Mouse (Mus musculus) heart, embryonic 14.5 days (tissue): ENCODE measurements around the gene Qrsl1. TPM values are rescaled to one million over a fixed set of nuclear protein-coding genes. Genes with fewer than 3 reads are reported as not detected.

Experiments
- ATAC-seq: fragments of 200-750 bp; cut with Nextera tagmentation; 2 replicates; pipeline ENCODE4 v1.8.0; 2017; ENCODE audit warnings: low read depth, moderate TSS enrichment; ENCODE audit not compliant: insufficient number of reproducible peaks, insufficient read depth, low FRiP score
- H3K27ac ChIP-seq, 2 experiments: fragments of 200-500 bp in 1 of 2; fragments of 300-500 bp in 1 of 2; sonication (generic) in 1 of 2; replicated peaks in 1 of 2; 2 replicates each; pipeline ENCODE4 v1.5.1; 2012 to 2014; ENCODE audit warnings: low read depth in 2 of 2, low read length in 2 of 2, control low read depth in 1 of 2, mild to moderate bottlenecking in 1 of 2, mixed read lengths in 1 of 2; ENCODE audit not compliant: control insufficient read depth in 1 of 2, insufficient read depth in 1 of 2
- H3K27me3 ChIP-seq: fragments of 300-500 bp; sonication (generic); 2 replicates; pipeline ENCODE4 v1.6.1; 2014; ENCODE audit warnings: mild to moderate bottlenecking, low read length, control low read depth; ENCODE audit not compliant: control insufficient read depth, insufficient read depth
- H3K36me3 ChIP-seq: fragments of 300-500 bp; sonication (generic); 2 replicates; pipeline ENCODE4 v1.6.1; 2014; ENCODE audit warnings: mild to moderate bottlenecking, control low read depth, low read length, mixed read lengths; ENCODE audit not compliant: control insufficient read depth, insufficient read depth
- H3K4me1 ChIP-seq, 2 experiments: fragments of 200-500 bp in 1 of 2; fragments of 300-500 bp in 1 of 2; sonication (generic) in 1 of 2; 2 replicates each; pipeline ENCODE4 v1.6.1; 2012 to 2014; ENCODE audit warnings: low read length in 2 of 2, control low read depth in 1 of 2, mixed read lengths in 1 of 2; ENCODE audit not compliant: control insufficient read depth in 2 of 2, insufficient read depth in 2 of 2
- H3K4me2 ChIP-seq: fragments of 300-500 bp; sonication (generic); 2 replicates; pipeline ENCODE4 v1.6.1; 2014; ENCODE audit warnings: mild to moderate bottlenecking, low read length
- H3K4me3 ChIP-seq, 2 experiments: fragments of 200-500 bp in 1 of 2; fragments of 300-500 bp in 1 of 2; sonication (generic) in 1 of 2; 2 replicates each; pipeline ENCODE4 v1.5.1; 2012 to 2014; ENCODE audit warnings: low read length in 2 of 2, mild to moderate bottlenecking in 2 of 2, control low read depth in 1 of 2, low read depth in 1 of 2, moderate library complexity in 1 of 2; ENCODE audit not compliant: control insufficient read depth in 1 of 2, insufficient read depth in 1 of 2
- H3K9ac ChIP-seq: fragments of 300-500 bp; sonication (generic); 2 replicates; pipeline ENCODE4 v1.6.1; 2014; ENCODE audit warnings: mild to moderate bottlenecking, low read length
- H3K9me3 ChIP-seq: fragments of 300-500 bp; sonication (generic); 2 replicates; pipeline ENCODE4 v1.6.1; 2016; ENCODE audit warnings: low read length, control low read depth; ENCODE audit not compliant: control insufficient read depth
- WGBS: fragments of 180-500 bp; shearing (Covaris S2); extraction: QIAGEN DNeasy Blood & Tissue Kit; methylation state at CpG from one replicate; pipeline ENCODE4 v1.1.7; 2014; 5-methylcytosine and 5-hydroxymethylcytosine counted together
- polyA plus RNA-seq: library from polyadenylated mRNA; unstranded; fragments of >200 nt; fragmentation: Nextera tagmentation; extraction: Ambion mirVana; gene quantifications from 2 replicates; pipeline ENCODE4 v1.2.1, GENCODE M21; 2014

Qrsl1 gene
- polyA plus RNA-seq, 1 experiment from 2014 or later, result 24.5 TPM

DNA sequence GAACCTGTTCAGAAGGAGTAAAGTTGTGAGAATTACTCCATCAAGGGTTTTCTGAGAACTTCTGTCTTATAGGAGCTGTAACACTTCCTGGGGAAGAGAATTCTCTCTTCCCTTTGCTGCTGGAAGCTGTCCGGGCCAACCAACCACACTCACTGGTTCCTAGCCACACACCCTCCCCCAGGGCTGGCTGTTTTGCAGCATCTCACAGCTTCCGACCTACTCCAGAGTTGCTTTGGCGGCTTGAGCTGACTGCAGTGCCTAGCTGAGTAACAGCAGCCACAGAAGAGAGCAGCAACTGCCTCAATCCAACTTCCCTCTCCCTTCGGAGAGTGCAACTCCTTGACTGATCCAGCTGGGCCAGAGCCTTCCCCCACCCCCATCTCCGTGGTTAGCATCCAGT, 68.7 kb downstream of the Qrsl1 start:
- H3K4me1 ChIP-seq, result peaks cover 8 to 10% of the 10 kb centered on the region in 2 experiments
- H3K27me3 ChIP-seq, result no peaks in the 10 kb centered on the region
- no peaks in the 10 kb centered on the region for H3K36me3 ChIP-seq
- H3K9ac ChIP-seq, result no peak overlapping the region
- no peak overlapping the region for H3K4me3 ChIP-seq
- no peak overlapping the region for H3K27ac ChIP-seq
- whole genome bisulfite sequencing, result 32% methylated on average over 5 of the region's 5 CpGs
- no peaks in the 10 kb centered on the region for H3K9me3 ChIP-seq
- no peak for ATAC-seq
- H3K4me2 ChIP-seq, result no peak overlapping the region

DNA sequence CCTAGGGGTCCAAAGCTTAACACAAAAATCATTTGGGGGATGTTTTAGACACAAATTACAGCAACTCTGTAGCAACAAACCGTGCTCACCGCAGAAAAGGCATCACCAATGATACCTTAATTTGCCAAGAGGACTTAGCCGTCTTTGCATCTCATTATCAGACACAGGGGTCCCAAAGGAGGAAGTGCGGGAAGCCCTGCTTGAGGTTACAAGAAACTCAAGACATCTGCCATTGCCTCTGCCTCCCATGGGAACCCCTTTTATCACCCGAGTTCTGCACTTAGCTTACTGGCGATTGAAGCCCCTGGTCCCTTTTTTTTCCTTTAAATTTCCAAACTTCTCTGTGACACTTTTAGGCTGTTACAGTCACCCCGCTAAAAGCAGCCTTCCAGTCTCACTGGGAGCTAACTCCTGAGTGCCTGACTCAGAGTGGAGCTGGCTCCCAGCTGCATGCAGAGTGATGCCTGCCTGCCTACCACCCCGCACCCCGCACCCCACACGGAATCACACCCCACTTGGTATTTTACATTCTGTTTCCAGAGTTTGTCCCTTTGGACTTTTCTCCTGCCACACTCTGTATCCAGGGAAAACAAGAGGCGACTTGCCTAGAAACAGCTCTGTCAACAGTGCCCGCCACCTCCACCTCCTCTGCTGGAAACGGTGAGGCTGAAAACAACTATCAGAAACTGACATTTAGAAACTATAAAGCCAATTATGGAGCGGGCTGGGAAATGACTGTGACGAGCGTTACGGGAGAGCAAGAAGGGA, 71.1 kb downstream of the Qrsl1 start:
- Histone ChIP-seq H3K9me3 (no peaks in the 10 kb centered on the region), H3K4me2 (peak overlapping the region; percentile 35), H3K4me3 (no peak overlapping the region), H3K36me3 (no peaks in the 10 kb centered on the region), H3K9ac (no peak overlapping the region), H3K27me3 (no peaks in the 10 kb centered on the region), H3K27ac (no peak overlapping the region), H3K4me1 (peaks cover 8 to 10% of the 10 kb centered on the region in 2 experiments)
- no peak for ATAC-seq
- WGBS, result 28% methylated on average over 17 of the region's 17 CpGs

DNA sequence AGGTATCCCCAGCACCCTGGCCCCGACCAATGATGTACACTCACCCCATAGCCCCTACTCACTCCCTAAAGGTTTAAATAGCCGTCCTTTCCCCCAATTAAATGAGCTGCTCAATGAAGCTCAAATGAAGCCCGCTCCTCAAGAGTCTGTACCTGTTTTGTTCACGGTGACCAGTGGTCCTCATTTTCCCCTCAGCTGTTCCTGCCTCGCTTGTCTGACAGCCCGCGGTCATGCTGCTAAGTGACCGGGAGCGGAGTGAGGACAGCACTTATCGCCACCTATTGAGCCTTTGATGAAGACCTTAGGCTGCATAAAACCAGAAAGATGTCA, 72.9 kb downstream of the Qrsl1 start:
- WGBS, result 91% methylated on average over 10 of the region's 10 CpGs
- Histone ChIP-seq H3K27ac (no peak overlapping the region), H3K4me1 (peaks cover 8 to 10% of the 10 kb centered on the region in 2 experiments), H3K4me3 (no peak overlapping the region), H3K9ac (no peak overlapping the region), H3K36me3 (no peaks in the 10 kb centered on the region), H3K4me2 (no peak overlapping the region), H3K27me3 (no peaks in the 10 kb centered on the region), H3K9me3 (no peaks in the 10 kb centered on the region)
- no peak for ATAC-seq

- ATAC-seq, result no peak
- Histone ChIP-seq H3K27ac (no peak overlapping the region), H3K4me2 (no peak overlapping the region), H3K9me3 (no peaks in the 10 kb centered on the region), H3K4me3 (no peak overlapping the region), H3K36me3 (no peaks in the 10 kb centered on the region), H3K9ac (no peak overlapping the region), H3K27me3 (no peaks in the 10 kb centered on the region), H3K4me1 (peaks cover 8 to 10% of the 10 kb centered on the region in 2 experiments)
- WGBS, result 92% methylated on average over 10 of the region's 10 CpGs
Measured at GRCm38 (mm10) chr10:43827958-43828685, 73.4 kb downstream of the Qrsl1 start.

GRCm38 (mm10) chr10:43826773-43827621, 74.5 kb downstream of the Qrsl1 start:
- H3K4me1 ChIP-seq, result peaks cover 8 to 10% of the 10 kb centered on the region in 2 experiments
- H3K27ac ChIP-seq, result no peak overlapping the region
- WGBS, result 72% methylated on average over 14 of the region's 14 CpGs
- no peak for ATAC-seq
- H3K9me3 ChIP-seq, result no peaks in the 10 kb centered on the region
- H3K4me3 ChIP-seq, result no peak overlapping the region
- H3K27me3 ChIP-seq, result no peaks in the 10 kb centered on the region
- H3K36me3 ChIP-seq, result no peaks in the 10 kb centered on the region
- H3K4me2 ChIP-seq, result no peak overlapping the region
- H3K9ac ChIP-seq, result no peak overlapping the region

DNA sequence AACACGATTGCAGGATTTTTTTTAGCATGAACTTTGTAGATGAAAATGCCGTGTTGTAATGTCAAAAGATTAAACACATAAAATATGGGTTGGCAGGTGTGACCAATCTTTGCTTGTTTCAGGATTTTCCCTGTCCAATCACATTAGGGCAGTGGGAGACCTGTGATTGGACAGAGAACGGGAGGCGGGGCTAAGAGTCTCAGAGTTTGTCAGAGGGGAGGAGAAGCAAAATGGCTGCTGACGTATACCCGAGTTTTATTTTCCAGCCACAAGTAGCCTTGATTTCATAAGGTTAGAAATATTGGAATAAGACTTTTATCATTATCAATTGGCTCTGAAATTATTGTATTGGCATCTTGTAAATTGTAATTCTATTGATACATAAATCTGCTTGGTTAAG, 75.8 kb downstream of the Qrsl1 start:
- H3K9me3 ChIP-seq, result no peaks in the 10 kb centered on the region
- H3K36me3 ChIP-seq, result no peaks in the 10 kb centered on the region
- no peak overlapping the region for H3K4me3 ChIP-seq
- WGBS, result 90% methylated on average over 6 of the region's 6 CpGs
- peaks cover 0 to 2% of the 10 kb centered on the region in 2 experiments; a peak in 1 of 4 replicates for H3K4me1 ChIP-seq
- ATAC-seq, result no peak
- no peak overlapping the region for H3K27ac ChIP-seq
- no peaks in the 10 kb centered on the region for H3K27me3 ChIP-seq
- H3K9ac ChIP-seq, result no peak overlapping the region
- no peak overlapping the region for H3K4me2 ChIP-seq

- H3K4me1 ChIP-seq, result no peaks in the 10 kb centered on the region
- H3K4me3 ChIP-seq, result no peak overlapping the region
- no peaks in the 10 kb centered on the region for H3K36me3 ChIP-seq
- H3K9me3 ChIP-seq, result no peaks in the 10 kb centered on the region
- H3K9ac ChIP-seq, result no peak overlapping the region
- H3K27me3 ChIP-seq, result no peaks in the 10 kb centered on the region
- H3K27ac ChIP-seq, result no peak overlapping the region
- H3K4me2 ChIP-seq, result no peak overlapping the region
- ATAC-seq, result no peak
- WGBS, result 91% methylated on average over 3 of the region's 3 CpGs
Measured at GRCm38 (mm10) chr10:43824713-43825112, 76.8 kb downstream of the Qrsl1 start.
